Mouse (Mus musculus): ENCODE data around the gene Foxj2. TPM values are rescaled to one million over a fixed set of nuclear protein-coding genes. Genes with fewer than 3 reads are reported as not detected.

The Foxj2 gene
- polyA plus RNA-seq, 1 experiment from 2014 or later = 5.5 TPM

- 84% methylated on average over 4 of the region's 4 CpGs for WGBS
- no peaks in the 10 kb centered on the region for H3K4me1 ChIP-seq (replicated peaks; ENCODE audit: insufficient read depth, low read length)
- TF ChIP-seq CTCF (IDR thresholded peaks at IDR 0.05; ENCODE audit: low read depth) = no peak
- ATAC-seq (replicated peaks; ENCODE audit: low FRiP score, low read depth) (no peak), DNase-seq (ENCODE audit: low spot score) (no peak)
- H3K9me3 ChIP-seq (replicated peaks; ENCODE audit: low read length) = no peaks in the 10 kb centered on the region
- H3K27me3 ChIP-seq (ENCODE audit: insufficient read depth, low read length) = no peaks in the 10 kb centered on the region
- H3K36me3 ChIP-seq (ENCODE audit: insufficient read depth, low read length) = no peaks in the 10 kb centered on the region
- no peak overlapping the region for H3K27ac ChIP-seq
- H3K4me3 ChIP-seq (replicated peaks; ENCODE audit: low read depth, low read length) = no peak overlapping the region
- no peak overlapping the region for H3K9ac ChIP-seq (ENCODE audit: low read depth, low read length)
- no peak overlapping the region for H3K4me2 ChIP-seq (ENCODE audit: low read length)
These were observed 38.5 kb upstream of the Foxj2 start for GRCm38 (mm10) chr6:122781167-122781566.

GRCm38 (mm10) chr6:122782164-122782563 lies 37.5 kb upstream of the Foxj2 start:
- H3K36me3 ChIP-seq (ENCODE audit: insufficient read depth, low read length) = no peaks in the 10 kb centered on the region
- 59% methylated on average over 3 of the region's 3 CpGs for WGBS
- H3K27ac ChIP-seq = no peak overlapping the region
- no peaks in the 10 kb centered on the region for H3K4me1 ChIP-seq (replicated peaks; ENCODE audit: insufficient read depth, low read length)
- TF ChIP-seq CTCF (IDR thresholded peaks at IDR 0.05; ENCODE audit: low read depth) = no peak
- H3K9me3 ChIP-seq (replicated peaks; ENCODE audit: low read length) = no peaks in the 10 kb centered on the region
- H3K4me2 ChIP-seq (ENCODE audit: low read length) = no peak overlapping the region
- no peak for ATAC-seq (replicated peaks; ENCODE audit: low FRiP score, low read depth)
- H3K9ac ChIP-seq (ENCODE audit: low read depth, low read length) = no peak overlapping the region
- H3K4me3 ChIP-seq (replicated peaks; ENCODE audit: low read depth, low read length) = no peak overlapping the region
- no peak for DNase-seq (ENCODE audit: low spot score)
- no peaks in the 10 kb centered on the region for H3K27me3 ChIP-seq (ENCODE audit: insufficient read depth, low read length)

- no peak for ATAC-seq (replicated peaks; ENCODE audit: low FRiP score, low read depth)
- WGBS = 99% methylated on average over 3 of the region's 3 CpGs
- Histone ChIP-seq H3K4me1 (replicated peaks; ENCODE audit: insufficient read depth, low read length) (no peaks in the 10 kb centered on the region), H3K4me3 (replicated peaks; ENCODE audit: low read depth, low read length) (no peak overlapping the region), H3K9ac (ENCODE audit: low read depth, low read length) (no peak overlapping the region), H3K27ac (no peak overlapping the region), H3K9me3 (replicated peaks; ENCODE audit: low read length) (no peaks in the 10 kb centered on the region), H3K27me3 (ENCODE audit: insufficient read depth, low read length) (no peaks in the 10 kb centered on the region), H3K36me3 (ENCODE audit: insufficient read depth, low read length) (no peaks in the 10 kb centered on the region), H3K4me2 (ENCODE audit: low read length) (no peak overlapping the region)
- peak; percentile 47; the same call in 1 of the 2 replicates for TF ChIP-seq CTCF (IDR thresholded peaks at IDR 0.05; ENCODE audit: low read depth)
- DNase-seq (ENCODE audit: low spot score) = no peak
These were observed 34.8 kb upstream of the Foxj2 start for GRCm38 (mm10) chr6:122784866-122785265.

GRCm38 (mm10) chr6:122786275-122786674 lies 33.4 kb upstream of the Foxj2 start:
- 34% methylated on average over 5 of the region's 5 CpGs for WGBS
- peak; percentile 76 for TF ChIP-seq CTCF (IDR thresholded peaks at IDR 0.05; ENCODE audit: low read depth)
- Histone ChIP-seq H3K27me3 (ENCODE audit: insufficient read depth, low read length) (no peaks in the 10 kb centered on the region), H3K27ac (no peak overlapping the region), H3K4me1 (replicated peaks; ENCODE audit: insufficient read depth, low read length) (no peaks in the 10 kb centered on the region), H3K4me3 (replicated peaks; ENCODE audit: low read depth, low read length) (no peak overlapping the region), H3K4me2 (ENCODE audit: low read length) (no peak overlapping the region), H3K9ac (ENCODE audit: low read depth, low read length) (no peak overlapping the region), H3K9me3 (replicated peaks; ENCODE audit: low read length) (no peaks in the 10 kb centered on the region), H3K36me3 (ENCODE audit: insufficient read depth, low read length) (no peaks in the 10 kb centered on the region)
- no peak for ATAC-seq (replicated peaks; ENCODE audit: low FRiP score, low read depth)
- peak; percentile 69 for DNase-seq (ENCODE audit: low spot score)

GRCm38 (mm10) chr6:122795254-122795935 lies 24.3 kb upstream of the Foxj2 start:
- ATAC-seq (replicated peaks; ENCODE audit: low FRiP score, low read depth) = no peak

GRCm38 (mm10) chr6:122800640-122801300 lies 18.9 kb upstream of the Foxj2 start:
- Histone ChIP-seq H3K4me3 (replicated peaks; ENCODE audit: low read depth, low read length) (peak overlapping the region; percentile 47), H3K9ac (ENCODE audit: low read depth, low read length) (peak overlapping the region; percentile 58; the same call in 1 of the 2 replicates), H3K27me3 (ENCODE audit: insufficient read depth, low read length) (no peaks in the 10 kb centered on the region), H3K4me2 (ENCODE audit: low read length) (peak overlapping the region; percentile 97), H3K27ac (no peak overlapping the region), H3K36me3 (ENCODE audit: insufficient read depth, low read length) (no peaks in the 10 kb centered on the region), H3K9me3 (replicated peaks; ENCODE audit: low read length) (no peaks in the 10 kb centered on the region), H3K4me1 (replicated peaks; ENCODE audit: insufficient read depth, low read length) (peaks cover 8% of the 10 kb centered on the region; the same call in 1 of the 2 replicates)
- WGBS = 43% methylated on average over 9 of the region's 10 CpGs
- no peak for ATAC-seq (replicated peaks; ENCODE audit: low FRiP score, low read depth)
- TF ChIP-seq CTCF (IDR thresholded peaks at IDR 0.05; ENCODE audit: low read depth) = no peak
- no peak for DNase-seq (ENCODE audit: low spot score)

More at GRCm38 (mm10) chr6:122795254-122795935, 24.3 kb upstream of the Foxj2 start:
- TF ChIP-seq CTCF (IDR thresholded peaks at IDR 0.05; ENCODE audit: low read depth) = no peak
- no peaks in the 10 kb centered on the region for H3K4me1 ChIP-seq (replicated peaks; ENCODE audit: insufficient read depth, low read length)
- H3K27ac ChIP-seq = no peak overlapping the region
- no peak overlapping the region for H3K4me2 ChIP-seq (ENCODE audit: low read length)
- no peaks in the 10 kb centered on the region for H3K27me3 ChIP-seq (ENCODE audit: insufficient read depth, low read length)
- 53% methylated on average over 8 of the region's 8 CpGs for WGBS
- no peak overlapping the region for H3K4me3 ChIP-seq (replicated peaks; ENCODE audit: low read depth, low read length)
- H3K9ac ChIP-seq (ENCODE audit: low read depth, low read length) = no peak overlapping the region
- H3K36me3 ChIP-seq (ENCODE audit: insufficient read depth, low read length) = no peaks in the 10 kb centered on the region
- peak; percentile 32 for DNase-seq (ENCODE audit: low spot score)
- no peaks in the 10 kb centered on the region for H3K9me3 ChIP-seq (replicated peaks; ENCODE audit: low read length)

All from kidney, postnatal 0 days (tissue).